Mouse (Mus musculus): ENCODE data around the gene Sytl1.

Gene Sytl1

DNA sequence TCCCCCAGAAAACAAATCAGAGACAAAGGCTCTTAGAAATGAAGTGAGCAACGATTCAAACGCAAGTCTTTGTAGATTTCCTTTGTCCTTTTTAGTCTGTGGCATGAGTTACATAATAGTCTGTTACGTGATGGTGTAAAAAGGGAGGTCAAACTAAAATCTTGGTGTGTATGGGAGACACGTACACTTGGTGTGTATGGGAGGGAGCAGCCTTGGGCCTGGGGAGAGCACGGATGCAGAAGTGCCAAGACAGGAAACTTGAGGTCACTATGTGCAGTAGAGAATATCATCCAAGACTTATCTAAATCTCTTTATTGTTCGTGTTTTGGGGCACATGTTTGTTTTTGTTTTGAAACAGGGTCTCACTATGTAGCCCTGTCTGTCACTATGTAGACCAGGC is 15.2 kb upstream of the Sytl1 start:
- DNase-seq: no peak

DNA sequence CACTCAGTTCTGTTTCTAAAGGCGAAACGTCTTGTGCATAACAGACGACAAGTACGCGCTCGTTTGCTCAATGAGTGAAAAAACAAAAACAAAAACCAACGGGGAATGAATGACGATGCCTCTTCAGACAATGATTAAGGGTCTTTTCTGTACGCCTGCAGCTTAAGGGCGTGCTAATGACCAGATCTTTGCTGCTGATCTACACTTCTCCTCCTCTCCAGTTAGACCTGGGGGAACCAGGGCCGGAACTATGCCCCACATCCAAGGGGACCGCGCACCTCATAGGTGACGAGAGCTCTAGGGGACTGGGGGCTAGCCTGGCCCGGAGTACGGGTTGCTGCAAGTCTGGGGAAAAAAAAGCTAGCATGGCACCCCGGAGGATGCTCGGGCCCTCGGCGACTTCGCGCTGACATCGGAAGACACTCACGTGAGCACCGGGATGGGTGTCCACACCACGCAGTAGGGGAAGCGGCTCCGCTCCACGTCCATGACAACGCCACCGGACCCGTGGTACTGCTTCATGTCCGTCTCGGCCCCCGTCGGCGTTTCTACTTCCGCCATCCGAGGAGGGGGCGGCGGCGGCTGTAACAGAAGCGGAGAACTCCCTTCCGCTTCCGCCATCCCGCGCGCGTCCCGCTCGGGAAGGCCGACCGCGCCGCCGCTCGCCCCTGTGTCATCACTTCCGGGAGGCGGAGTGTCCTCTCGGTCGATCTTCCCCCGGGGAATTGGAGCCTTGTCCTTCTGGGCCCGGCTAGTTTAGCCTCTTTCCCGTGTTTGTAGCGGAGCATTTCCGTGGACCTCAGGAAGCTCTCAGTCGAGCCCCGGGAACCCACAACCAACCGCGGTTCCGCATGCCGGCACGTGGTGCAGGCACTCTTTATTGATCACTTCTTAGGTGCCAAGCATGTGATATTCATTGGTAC is 14.5 kb upstream of the Sytl1 start, which contains the start of gene Tmem222:
TSS of gene Tmem222 (minus strand) at position 689 of the 923 bp plus-strand sequence.
- DNase-seq: peak; percentile 86 to 89

DNA sequence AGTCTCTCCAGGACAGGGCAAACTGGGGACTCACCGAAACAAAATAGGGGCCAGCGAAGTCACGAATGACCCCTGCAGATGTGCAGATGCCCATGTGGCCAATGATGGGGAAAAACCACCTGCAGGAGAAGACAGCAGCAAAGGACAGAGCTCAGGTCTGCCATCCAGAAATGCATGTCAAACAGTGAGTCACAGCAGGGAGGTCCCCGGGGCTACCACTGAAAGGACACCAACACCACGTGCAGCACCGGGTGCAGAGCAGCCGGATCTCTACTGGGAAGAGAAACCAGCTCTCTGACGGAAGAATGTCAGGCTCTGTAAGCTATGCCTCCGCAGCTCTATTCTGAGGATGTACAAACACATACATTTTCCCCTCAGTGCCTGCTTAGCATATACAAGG is 8.0 kb upstream of the Sytl1 start:
- no peak for DNase-seq

DNA sequence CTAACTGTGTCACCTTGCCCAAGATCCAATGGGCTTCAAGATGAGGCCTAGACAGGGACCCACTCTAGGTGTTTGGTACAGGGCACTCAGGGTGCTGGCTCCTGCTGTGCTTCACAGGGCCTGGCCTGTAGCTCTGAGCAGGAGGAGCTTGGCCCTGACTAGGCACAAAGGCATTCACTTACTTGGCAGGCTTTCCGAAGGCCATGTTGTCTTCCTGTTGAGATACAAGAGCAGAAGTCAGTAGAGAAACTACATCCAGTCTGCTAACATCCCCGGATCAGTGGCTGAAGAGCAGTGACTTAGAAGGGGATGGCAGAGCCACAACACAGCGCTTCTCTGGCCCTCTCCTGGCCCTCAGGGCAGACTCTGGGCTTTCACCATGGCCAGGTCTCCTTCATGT is 6.7 kb upstream of the Sytl1 start:
- no peak for DNase-seq

DNA sequence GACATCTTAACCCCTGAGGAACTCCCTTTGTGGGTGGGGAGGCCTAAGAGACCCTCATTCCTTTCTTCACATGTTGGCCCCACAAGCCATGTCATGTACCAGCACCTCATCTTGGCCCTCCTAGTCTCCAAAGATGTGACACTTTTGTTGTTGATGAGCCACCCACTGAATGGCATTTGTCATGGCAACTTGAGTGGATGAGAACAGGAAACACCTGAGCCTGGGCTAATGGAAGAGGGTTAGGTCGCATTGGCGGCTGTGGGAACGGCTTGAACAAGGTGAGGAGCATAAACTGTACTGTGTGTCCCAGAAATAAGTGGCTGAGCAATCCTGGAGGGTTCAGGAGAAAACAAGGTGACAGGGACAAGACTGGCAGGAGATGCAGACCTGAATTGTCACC is 6.0 kb upstream of the Sytl1 start:
- DNase-seq: no peak

DNA sequence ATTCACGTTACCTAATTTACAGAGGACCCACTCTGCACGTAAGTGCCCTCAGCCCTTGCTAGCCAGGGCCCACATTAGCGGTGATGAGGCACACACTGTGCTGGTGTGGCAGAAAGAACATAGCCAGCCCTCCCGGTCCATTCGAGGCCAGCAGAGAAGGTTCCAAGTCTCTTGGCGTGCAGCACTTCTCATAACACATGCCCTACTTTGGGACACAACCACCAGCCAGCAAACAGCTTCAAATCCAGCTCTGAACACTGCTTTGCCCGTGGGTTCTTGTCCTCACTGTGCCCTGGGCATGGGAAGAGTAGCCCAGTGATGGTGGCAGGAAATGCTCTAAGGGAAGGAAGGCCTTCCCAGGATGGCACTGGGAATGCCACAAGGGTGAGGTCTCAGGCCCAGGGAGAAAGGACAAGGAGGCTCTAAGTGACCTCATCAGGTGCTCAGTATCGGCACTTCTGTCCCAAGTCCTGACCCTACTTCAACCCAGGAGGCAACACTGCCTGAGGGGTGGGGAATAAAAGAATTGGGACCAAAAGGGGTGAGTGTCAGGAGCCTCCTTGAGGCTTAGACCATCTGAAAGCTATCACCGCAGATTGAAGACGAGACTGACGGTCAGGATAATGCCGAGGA is 3.5 kb upstream of the Sytl1 start:
- no peak for DNase-seq

DNA sequence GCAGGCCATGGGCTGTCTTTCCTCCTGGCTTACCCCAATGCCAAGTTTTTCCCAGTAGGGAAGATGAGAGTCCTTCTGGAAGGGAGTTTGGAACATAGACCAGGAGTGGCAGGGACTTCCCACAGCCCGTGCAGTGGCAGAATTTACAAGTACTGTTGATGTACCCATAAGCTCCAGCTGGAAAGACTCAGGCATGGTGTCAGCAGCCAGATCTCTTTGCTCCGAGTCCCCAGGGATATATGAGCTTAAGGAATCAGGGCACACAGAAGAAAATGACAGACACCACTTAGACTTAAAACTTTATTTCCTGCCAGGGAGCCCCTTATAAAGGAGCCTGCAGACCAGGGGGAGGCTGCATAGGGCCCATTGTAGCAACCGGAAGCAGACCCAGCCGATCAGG is 2.8 kb upstream of the Sytl1 start:
- DNase-seq: no peak

DNA sequence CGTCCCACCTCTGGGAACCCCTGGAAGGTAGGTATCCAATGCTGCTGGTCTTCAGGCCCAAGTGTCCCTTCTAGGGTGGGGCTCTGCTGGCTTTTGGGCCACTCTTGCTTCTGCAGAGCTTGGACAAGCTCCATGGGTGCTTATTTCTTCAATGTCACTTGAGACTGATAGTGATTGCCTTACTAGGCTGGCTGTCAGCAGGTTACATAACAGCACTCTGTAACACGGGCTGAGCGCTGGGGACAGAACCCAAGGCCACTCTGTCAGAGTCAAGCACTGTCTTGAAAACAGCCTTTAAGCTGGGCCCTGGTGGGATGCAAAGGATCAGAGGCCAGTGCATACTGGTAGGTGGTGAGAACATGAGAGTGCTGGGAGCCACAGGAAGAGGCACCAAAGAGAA is 2.4 kb upstream of the Sytl1 start:
- DNase-seq: no peak

DNA sequence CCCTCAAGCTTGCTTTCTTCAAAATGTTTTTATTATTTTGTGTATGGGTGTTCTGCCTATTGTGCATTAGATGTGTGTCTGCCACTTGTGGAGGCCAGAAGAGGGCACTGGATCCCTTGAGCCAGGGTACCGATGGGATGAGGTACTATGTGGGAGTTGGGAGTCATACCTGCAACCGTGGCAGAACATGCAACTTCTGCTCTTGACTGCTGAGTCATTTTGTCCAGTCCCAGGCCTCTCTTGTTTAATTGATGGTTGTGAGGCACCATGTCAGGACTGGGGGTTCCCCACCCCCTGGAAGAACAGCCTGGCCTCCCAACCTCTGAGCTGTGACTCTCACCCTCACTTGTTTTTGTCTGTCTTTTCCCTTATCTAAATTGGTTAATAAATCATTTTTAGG is 1.6 kb upstream of the Sytl1 start:
- DNase-seq: no peak

DNA sequence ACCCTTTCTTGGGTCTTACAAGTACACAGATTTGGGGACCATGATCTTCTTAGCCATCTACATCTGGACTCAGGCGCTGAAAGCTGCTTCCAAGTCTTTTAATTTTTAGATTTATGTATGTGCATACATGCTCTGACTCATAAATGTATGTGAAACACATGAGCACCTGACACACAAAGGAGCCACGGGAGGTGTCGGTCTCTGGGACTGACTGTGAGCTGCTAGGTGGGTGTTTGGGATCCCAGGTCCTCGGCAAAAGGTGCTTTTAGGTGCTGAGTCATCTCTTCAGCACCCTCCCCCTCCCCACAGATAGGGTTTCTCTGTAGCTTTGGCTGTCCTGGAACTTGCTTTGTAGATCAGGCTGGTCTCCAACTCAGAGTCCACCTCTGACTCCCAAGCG is 843 bp upstream of the Sytl1 start:
- DNase-seq: no peak

DNA sequence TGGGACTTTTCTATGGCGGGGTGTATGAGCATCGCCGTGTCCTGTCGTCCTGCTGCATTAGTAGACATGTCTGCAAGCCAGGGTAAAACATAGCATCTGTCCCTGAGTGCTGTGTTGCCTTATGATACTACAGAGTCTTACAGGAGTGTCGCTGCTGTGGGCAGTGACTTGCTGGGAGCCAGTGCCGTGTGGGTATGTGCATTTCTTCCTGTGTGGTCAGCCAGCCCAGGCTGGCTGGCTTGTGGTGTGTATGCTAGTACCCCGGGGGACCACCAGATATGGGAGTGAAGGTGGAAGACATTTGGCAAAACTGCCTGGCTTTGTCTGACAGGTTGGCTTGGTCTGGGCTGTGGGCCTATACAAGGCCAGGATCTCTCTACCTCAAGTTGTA is 543 bp downstream of the Sytl1 start:
- no peak for DNase-seq

DNA sequence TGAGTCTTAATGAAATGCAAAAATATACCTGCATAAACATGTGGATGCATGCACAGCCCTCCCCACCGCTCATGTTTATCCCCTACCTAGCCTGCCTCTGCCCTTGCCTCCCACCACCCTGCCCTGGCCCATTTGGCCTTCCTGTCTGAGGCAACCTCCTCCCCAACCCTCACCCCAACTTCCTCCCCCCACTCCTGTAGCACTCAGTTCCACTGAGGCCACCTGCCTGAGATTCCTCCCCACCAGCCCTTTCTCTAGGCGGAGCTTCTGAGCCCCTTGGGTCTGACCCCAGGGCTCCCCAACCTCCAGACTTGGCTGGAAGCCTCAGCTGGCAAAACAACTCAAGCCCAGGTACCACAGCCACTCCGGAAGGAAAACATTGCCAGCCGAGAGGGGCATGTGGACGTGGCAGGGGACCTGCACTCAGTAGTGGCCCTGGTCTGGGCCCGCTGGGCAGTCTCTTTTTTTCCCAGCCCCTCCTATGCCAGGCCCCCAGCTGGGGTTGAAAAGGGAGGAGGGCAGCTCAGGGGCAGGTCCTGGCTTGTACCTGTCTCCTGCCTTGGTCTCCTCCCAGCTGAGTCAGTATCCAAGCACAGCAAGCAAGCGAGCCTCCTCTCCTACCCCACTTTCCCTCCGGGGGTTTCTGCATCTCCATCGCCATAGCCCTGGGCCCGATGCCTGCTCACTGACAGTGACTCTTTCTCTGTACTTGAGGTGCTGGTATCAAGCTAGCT is 1.1 kb downstream of the Sytl1 start:
- peak; percentile 58 to 73 for DNase-seq

DNA sequence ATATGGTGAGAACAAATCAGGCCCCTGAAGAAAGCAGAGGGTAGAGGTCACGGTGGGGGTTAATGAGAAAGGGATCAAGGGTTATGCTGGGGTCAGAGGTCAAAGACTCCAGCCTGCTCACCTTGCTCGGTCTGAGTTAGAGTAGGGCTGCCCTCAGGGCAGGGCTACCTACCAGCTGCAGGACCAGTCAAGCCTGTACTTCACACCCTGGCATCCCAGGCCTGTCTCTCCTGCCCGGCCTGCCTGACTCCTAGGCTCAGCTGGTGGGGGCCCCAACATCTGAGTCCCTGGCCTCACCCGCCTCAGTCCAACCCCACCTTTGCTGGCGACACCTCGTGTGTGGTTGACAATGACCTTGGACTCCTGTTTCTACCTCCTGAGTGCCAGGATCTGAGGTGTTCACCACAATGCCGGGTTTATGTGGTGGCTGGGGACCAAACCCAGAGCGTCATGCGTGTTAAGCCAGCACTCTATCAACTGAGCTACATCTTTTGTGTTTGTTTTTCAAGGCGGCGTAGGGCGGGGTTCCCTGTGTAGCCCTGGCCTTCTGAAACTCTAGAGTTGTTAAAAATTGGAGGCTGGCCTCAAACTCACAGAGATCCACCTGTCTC is 5.0 kb downstream of the Sytl1 start:
- no peak for DNase-seq

DNA sequence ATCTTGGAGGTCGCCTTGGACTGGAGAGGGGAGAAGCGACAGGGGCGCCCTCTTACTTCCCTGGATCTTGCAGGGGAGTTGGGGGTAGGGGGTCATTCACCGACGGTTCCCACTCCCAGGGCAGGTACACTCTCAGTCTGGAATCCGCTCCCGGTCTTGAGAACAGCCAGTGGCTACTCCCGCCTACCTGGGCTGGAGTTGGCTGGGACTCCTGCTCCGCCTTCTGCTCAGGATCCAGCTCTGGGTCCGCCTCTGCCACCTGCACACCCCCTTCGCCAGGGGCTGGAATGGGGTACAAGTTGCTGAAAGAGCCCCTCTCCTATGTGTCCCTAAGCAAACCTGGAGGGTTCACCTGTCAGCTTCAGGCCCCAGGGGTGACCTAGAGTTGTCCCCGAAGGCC is 5.7 kb downstream of the Sytl1 start:
- DNase-seq: no peak

DNA sequence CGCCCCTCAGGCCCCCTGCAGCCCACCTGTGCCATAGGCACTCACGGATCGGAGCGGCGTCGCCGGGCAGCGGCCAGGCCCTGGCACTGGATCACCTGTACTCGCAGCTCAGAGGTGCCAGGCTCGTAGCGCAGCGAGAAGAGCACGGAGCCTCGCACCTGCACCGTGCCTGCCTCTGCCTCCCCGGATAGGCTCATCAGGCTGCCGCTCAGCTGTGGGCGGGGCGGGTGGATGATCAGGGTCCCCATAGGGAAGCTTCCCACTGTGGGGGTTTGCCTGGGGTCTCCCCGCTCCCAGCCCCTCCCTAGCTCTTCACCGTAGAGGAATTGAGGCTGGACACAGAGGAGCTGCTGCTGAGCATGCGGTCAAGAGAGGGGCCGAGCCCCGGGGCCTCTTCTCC is 6.1 kb downstream of the Sytl1 start:
- no peak for DNase-seq

DNA sequence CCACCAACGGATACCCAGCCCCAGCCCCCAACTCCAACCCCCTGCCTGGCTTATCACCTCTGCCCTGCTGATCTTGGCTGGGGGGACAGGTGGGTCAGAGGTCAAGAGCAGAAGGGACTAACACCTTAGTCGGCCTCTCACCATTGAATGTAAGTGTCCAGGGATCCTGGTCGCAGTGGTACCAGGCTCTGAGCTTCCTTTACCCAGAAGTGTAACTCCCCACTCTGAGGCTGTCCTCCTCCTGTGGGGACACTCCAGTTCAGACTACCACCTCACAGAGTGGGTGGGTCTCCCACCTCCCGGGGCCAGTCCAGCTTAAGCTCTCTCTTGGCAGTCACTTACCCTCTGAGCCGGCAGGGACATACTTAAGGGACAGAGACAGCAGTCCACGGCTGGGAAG is 7.5 kb downstream of the Sytl1 start:
- no peak for DNase-seq

DNA sequence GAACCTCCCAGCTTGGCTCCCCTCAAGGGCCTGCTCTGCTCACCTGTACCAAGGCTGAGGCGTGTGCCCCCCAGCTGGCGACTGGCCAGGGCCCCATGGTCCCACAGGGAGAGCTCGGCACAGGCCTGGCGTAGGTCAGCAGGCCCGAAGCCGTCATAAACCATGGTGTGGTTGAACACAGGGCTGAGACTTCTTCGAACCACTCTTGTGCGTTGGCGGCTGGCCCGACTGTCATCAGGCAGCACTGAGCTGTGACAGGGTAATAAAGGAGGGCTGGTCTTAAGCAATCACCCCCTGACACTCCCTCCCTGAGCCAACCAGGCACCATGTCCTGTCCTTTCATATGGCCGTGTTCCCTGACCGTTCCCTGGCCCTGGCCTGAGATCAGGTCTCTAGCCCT is 9.5 kb downstream of the Sytl1 start:
- no peak for DNase-seq

DNA sequence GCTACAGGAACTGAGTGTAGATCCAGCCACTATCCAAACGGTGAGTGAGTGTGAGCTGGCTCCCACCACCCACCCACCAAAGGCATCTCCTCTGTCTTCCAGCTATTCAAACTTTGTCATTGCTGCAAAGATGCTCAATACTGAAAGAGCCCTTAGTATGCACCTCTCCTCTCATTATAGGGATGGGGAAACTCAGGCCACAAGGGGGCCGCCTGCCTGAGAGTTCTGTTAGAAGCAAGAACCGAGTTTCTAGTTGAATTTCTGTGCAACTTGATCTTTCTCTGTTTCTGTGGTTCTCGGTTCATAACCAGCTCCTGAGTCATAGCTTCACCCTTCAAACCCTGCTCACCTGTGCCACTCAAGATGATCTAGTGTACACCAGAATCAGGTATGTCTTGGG is 10.8 kb downstream of the Sytl1 start:
- no peak for DNase-seq

DNA sequence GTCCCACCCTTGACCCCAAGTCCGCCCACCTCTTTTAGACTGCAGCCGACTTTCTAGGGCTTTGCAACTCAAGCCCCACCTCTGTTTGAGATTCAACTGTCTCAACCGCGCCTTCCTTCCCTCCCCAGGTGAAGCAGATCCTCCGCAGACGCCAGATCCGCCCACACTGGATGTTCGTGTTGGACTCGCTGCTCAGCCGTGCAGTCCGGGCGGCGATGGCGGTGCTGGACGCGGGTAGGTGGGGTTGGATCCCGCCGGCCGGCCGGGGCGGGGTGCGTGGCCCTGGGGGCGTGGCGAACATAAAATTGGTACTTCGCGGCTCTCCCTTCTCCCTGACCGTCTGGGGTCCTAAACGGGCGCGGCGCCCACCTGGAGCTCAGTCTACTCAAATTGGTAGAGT is 11.7 kb downstream of the Sytl1 start:
- no peak for DNase-seq

DNA sequence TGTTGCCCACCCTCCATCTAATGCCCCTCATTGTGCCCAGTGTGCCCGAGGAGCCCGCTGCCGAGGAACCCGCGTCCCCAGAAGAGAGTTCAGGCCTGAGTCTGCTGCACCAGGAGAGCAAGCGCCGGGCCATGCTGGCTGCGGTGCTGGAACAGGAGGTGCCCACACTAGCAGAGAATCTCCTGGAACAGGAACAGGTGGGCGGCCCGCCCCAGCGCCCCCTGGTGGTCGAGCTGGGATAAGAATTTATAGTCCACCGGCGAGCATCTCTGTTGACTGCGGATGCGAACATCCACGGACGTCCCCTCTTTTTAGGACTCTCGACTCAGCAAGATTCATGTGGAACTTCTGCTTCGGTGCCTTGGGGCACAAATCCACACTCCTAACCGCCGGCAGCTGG is 12.3 kb downstream of the Sytl1 start:
- DNase-seq: peak; percentile 65 to 72

DNA sequence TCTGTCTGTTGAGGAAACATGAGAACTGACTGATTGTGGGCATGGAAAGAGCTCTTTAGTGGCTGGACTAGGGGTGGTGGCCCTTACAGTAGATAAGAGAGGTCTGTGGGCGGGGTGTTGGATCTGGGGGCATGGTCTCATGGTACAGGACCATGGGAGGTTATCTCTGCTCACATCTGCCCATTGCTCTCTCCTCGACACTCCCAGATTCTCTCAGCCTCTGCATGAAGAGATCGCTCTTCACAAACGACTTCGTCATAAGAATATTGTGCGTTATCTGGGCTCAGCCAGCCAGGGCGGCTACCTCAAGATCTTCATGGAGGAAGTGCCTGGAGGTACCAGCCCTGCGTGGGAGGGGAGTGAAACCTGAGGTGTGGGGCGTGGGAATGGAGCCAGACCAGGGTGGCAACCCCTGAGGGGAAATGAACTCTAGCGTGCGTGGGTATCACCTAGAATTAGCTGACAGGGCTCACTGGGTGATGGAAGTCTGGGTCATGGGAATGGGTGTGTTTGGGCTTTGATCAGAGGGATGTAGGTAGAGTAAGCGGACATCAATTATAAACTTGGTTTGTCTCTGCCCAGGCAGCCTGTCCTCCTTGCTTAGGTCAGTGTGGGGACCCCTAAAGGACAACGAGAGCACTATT is 15.0 kb downstream of the Sytl1 start:
- no peak for DNase-seq

DNA sequence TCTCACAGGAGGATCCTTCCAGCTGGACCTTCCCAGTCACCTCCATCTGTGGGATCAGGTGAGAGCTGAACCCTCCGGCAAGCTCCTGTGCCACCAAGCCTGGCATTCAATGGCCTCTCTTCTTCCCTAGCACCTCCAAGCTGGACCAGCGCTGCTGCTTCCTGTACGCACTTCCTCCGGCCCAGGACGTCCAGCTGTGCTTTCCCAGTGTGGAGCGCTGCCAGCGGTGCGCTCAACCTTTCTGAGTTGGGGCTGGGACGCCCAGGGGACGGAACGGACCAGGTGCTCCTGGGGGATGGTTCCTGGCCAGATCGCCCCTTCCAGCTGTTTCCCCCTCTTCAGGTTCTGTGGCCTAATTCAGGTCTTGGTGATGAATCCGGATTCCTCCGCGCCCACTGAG is 15.8 kb downstream of the Sytl1 start:
- no peak for DNase-seq

DNA sequence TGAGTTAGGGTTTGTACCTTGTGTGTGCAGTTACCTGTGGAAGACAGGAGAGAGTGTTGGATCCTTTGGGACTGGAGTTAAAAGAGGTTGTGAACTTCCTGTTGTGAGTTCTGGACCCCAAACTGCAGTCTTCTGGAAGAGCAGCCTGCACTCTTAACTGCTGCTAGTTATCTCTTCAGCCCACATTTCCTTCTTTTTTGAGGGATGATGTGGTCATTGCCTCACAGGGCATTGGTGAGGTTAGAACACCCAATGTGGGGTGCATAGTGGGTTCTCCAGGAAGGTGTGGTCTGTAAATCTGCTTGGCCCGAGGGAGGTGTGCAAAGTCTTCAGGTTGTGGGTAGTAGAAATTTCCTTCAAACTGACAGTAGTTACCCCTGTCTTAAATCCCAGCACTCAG is 18.6 kb downstream of the Sytl1 start:
- DNase-seq: no peak

Measured in thymus, adult 18-20 months (tissue).